Mouse (Mus musculus) spleen, adult 2 months (tissue): ENCODE results near the gene Wdsub1.

Source experiments
- CTCF ChIP-seq: fragments of 200-500 bp; IDR thresholded peaks from 2 replicates; pipeline ENCODE4 v1.5.1; 2011; ENCODE audit warnings: mild to moderate bottlenecking, inconsistent platforms; ENCODE audit not compliant: insufficient read depth, insufficient read length, insufficient replicate concordance; ENCODE audit errors: extremely low read depth
- POLR2A ChIP-seq: fragments of 200-500 bp; IDR thresholded peaks from 2 replicates; pipeline ENCODE4 v1.6.1; 2011; ENCODE audit warnings: low read depth, low read length, inconsistent platforms

DNA sequence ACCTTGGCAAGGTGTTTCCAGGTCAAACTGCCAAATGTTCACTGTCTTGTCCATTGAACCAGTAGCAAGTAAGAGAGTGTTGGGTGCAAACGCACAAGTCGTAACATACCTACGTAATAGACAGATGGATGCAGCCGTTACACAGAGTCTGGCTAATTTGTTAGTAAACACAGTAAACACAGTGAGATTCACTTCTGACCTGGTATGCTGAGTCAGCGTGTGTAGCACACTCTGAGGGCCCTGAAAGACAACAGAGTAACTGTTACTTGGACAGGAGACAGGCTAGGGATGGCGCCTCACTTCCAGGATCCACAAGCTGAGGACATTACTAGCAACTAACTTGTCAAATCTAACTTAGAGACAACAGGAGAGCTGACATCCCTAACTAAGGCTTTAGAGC, 19.8 kb downstream of the Wdsub1 start:
- TF ChIP-seq POLR2A, result no peak
- TF ChIP-seq CTCF, result no peak
